Mouse (Mus musculus): ENCODE measurements around the gene Fes.

- TF ChIP-seq EP300 (IDR thresholded peaks at IDR 0.05; ENCODE audit: low read depth in 1 of 2, low read length in 2 of 2) (no peak), MAFK (IDR thresholded peaks at IDR 0.05; ENCODE audit: borderline replicate concordance, low read depth, low read length) (no peak), GATA1 (IDR thresholded peaks at IDR 0.05; ENCODE audit: low read depth, low read length) (no peak), MAX (IDR thresholded peaks at IDR 0.05; ENCODE audit: low read length) (no peak), ETS1 (IDR thresholded peaks at IDR 0.05; ENCODE audit: low read depth, low read length) (no peak), POLR2A (IDR thresholded peaks at IDR 0.05; ENCODE audit: control insufficient read depth in 1 of 2, insufficient read depth in 1 of 2, low read depth in 1 of 2, low read length in 2 of 2, poor library complexity in 1 of 2) (no peak), CTCF (IDR thresholded peaks at IDR 0.05 in 2 of 3, conservative IDR thresholded peaks at IDR 0.05 in 1 of 3; ENCODE audit: control insufficient read depth in 1 of 3, insufficient read depth in 1 of 3, low read depth in 2 of 3, low read length in 3 of 3, poor library complexity in 1 of 3, severe bottlenecking in 1 of 3) (no peak), TBP (IDR thresholded peaks at IDR 0.05; ENCODE audit: low read depth, low read length) (no peak), JUND (IDR thresholded peaks at IDR 0.05; ENCODE audit: low read depth, low read length) (no peak), ZKSCAN1 (IDR thresholded peaks at IDR 0.05; ENCODE audit: low read depth, low read length) (no peak), USF2 (IDR thresholded peaks at IDR 0.05; ENCODE audit: borderline replicate concordance in 1 of 2, insufficient read depth in 1 of 2, low read depth in 1 of 2, low read length in 2 of 2) (no peak), SMC3 (IDR thresholded peaks at IDR 0.05; ENCODE audit: low read depth, low read length) (no peak), ZMIZ1 (IDR thresholded peaks at IDR 0.05; ENCODE audit: low read depth, low read length) (no peak), POLR2AphosphoS2 (IDR thresholded peaks at IDR 0.05; ENCODE audit: low read length) (no peak)
Measured at GRCm38 (mm10) chr7:80401860-80402641, 14.3 kb upstream of the Fes start.

All from MEL (cell line).